Mouse (Mus musculus) MEL (cell line): ENCODE measurements around the gene Tpd52l2.

Source experiments
- CTCF ChIP-seq, 3 experiments: IDR thresholded peaks in 2 of 3; conservative IDR thresholded peaks in 1 of 3; 2 replicates each; pipeline ENCODE4 v1.5.1; 2011 to 2012; ENCODE audit warnings: low read length in 3 of 3, low read depth in 2 of 3, mild to moderate bottlenecking in 2 of 3, improper control_type of control experiment in 1 of 3, inconsistent platforms in 1 of 3, mixed read lengths in 1 of 3, moderate library complexity in 1 of 3; ENCODE audit not compliant: control insufficient read depth in 1 of 3, insufficient read depth in 1 of 3, poor library complexity in 1 of 3, severe bottlenecking in 1 of 3
- MAFK ChIP-seq: IDR thresholded peaks from 2 replicates; pipeline ENCODE4 v1.6.1; 2011; ENCODE audit warnings: low read depth, mild to moderate bottlenecking, low read length, improper control_type of control experiment, borderline replicate concordance
- MAX ChIP-seq: IDR thresholded peaks from 2 replicates; pipeline ENCODE4 v1.6.1; 2011; ENCODE audit warnings: low read length, improper control_type of control experiment
- MAZ ChIP-seq: IDR thresholded peaks from 2 replicates; pipeline ENCODE4 v1.6.1; 2012; ENCODE audit warnings: low read depth, mild to moderate bottlenecking, inconsistent platforms, low read length, improper control_type of control experiment
- SMC3 ChIP-seq: IDR thresholded peaks from 2 replicates; pipeline ENCODE4 v1.6.1; 2011; ENCODE audit warnings: low read depth, low read length, improper control_type of control experiment

DNA sequence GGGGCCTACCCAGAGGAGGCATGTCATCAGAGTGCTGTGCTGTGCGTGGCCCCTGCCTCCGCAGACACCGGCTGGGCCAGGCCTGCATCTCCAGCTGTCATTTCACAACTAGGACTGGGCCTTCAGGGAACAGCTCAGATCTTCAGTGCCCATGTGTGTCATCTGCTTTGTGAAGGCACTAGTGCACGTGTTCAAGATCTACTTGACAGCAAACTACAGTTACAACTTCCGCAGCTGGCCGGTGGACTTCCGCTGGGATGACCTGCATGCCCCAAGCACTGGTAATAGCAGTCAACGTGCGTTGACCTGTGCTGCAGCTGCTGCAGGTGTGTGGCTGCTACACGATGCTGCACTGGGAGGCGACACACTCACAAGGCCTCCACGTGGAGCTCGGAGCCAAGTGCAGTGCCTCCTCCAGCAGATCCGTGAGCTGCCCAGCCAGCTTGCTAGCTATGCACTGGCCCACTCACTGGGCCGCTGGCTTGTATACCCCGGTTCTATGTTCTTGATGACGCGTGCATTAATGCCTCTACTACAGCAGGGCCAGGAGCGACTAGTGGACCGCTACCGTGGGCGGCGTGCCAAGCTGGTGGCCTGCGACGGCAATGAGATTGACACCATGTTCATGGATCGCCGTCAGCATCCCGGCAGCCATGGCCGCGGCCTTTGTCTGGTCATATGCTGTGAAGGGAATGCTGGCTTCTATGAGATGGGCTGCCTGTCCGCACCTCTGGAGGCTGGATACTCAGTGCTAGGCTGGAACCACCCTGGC is 3.6 kb upstream of the Tpd52l2 start, which contains the start of gene Abhd16b:
- TF ChIP-seq MAFK (no peak), SMC3 (no peak), CTCF (IDR thresholded peaks at IDR 0.05 in 2 of 3, conservative IDR thresholded peaks at IDR 0.05 in 1 of 3; ENCODE audit: control insufficient read depth in 1 of 3, insufficient read depth in 1 of 3, low read depth in 2 of 3, low read length in 3 of 3, poor library complexity in 1 of 3, severe bottlenecking in 1 of 3) (no peak), MAX (no peak), MAZ (no peak)
